Mouse (Mus musculus): ENCODE measurements around the gene Serpinb1c. TPM values are rescaled to one million over a fixed set of nuclear protein-coding genes. Genes with fewer than 3 reads are reported as not detected.
"Not testable (repeated sequence)": the region's sequence is repeated elsewhere in the genome, so short reads cannot be mapped to it uniquely, and the experiment has no call there.

Serpinb1c gene
- total RNA-seq (2014; rRNA removed) (0.28 TPM in 1 of 2 replicates, not detected in the other), polyA plus RNA-seq (2012; rRNA removed) (0.15 TPM in 1 of 2 replicates, not detected in the other)

DNA sequence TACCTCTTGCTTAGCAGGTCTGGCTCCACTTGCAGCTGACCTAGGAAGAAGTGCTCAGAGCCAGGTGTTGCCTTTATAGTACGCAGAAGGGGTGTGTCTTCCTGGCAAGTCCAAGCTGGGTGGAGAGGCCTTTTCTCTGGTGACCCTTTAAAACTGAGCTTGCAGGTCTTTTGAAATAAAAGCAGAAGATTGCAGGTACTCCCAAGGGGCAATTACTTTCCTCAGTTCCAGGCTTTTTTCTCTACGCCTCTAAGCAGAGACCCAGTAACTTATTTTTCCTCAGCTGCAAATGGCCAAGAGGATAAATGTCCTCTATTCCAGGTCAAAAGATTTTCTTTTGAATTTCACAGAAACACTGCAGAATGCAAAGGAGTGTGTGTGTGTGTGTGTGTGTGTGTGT is at the start of gene Serpinb1c:
TSS of gene Serpinb1c (minus strand) at position 101 of the 400 bp plus-strand sequence.
- Histone ChIP-seq H3K79me2 (ENCODE audit: control insufficient read depth, insufficient read depth, low read length) (no peaks in the 10 kb centered on the region), H3K4me3 (ENCODE audit: insufficient read depth, low read depth, low read length) (no peak within 1 kb of the TSS), H3K36me3 (ENCODE audit: control insufficient read depth, insufficient read depth, low read length) (no peaks in the 10 kb centered on the region), H3K27me3 (ENCODE audit: control insufficient read depth, insufficient read depth, low read length) (no peaks in the 10 kb centered on the region), H3K4me1 (ENCODE audit: control insufficient read depth, insufficient read depth, low read length) (no peaks in the 10 kb centered on the region; the same call in 1 of the 2 replicates), H3K27ac (replicated peaks; ENCODE audit: insufficient read depth, low read depth, low read length) (no peak within 1 kb of the TSS), H3K9ac (ENCODE audit: low read depth, low read length) (no peak within 1 kb of the TSS)
- WGBS, result 75% methylated on average over 2 of the region's 2 CpGs
- peak; percentile 22 for DNase-seq (ENCODE audit: extremely low read depth, low read depth, low spot score)
- TF ChIP-seq POLR2A (IDR thresholded peaks at IDR 0.05; ENCODE audit: extremely low read depth, insufficient read depth, low read length), result no peak
- TF ChIP-seq CTCF (IDR thresholded peaks at IDR 0.05; ENCODE audit: low read depth, low read length), result no peak

DNA sequence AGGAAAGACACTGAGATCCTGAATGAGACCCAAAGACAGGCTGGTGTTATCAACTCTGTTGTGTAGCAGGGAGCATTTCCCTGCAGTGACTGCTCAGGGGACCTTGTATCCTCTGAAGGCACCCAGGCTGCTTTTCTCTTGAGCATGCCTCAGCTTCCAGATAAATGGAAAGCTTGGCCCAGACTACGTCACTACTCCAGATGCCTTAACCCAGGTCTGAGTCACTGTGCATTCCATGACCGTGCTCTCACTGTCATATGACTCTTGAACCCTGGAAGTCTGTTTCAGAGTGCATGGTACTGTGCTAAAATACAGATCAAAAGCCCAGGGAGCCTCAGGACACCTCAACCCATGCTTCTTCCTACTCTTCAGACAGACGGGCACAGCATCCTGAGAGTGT is 41.2 kb upstream of the Serpinb1c start:
- not testable (repeated sequence) for DNase-seq (ENCODE audit: extremely low read depth, low read depth, low spot score); H3K4me1 ChIP-seq (ENCODE audit: control insufficient read depth, insufficient read depth, low read length); H3K27me3 ChIP-seq (ENCODE audit: control insufficient read depth, insufficient read depth, low read length); H3K27ac ChIP-seq (replicated peaks; ENCODE audit: insufficient read depth, low read depth, low read length); H3K4me3 ChIP-seq (ENCODE audit: insufficient read depth, low read depth, low read length); H3K9ac ChIP-seq (ENCODE audit: low read depth, low read length); H3K36me3 ChIP-seq (ENCODE audit: control insufficient read depth, insufficient read depth, low read length); H3K79me2 ChIP-seq (ENCODE audit: control insufficient read depth, insufficient read depth, low read length)
- WGBS, result 64% methylated on average over 3 of the region's 3 CpGs

DNA sequence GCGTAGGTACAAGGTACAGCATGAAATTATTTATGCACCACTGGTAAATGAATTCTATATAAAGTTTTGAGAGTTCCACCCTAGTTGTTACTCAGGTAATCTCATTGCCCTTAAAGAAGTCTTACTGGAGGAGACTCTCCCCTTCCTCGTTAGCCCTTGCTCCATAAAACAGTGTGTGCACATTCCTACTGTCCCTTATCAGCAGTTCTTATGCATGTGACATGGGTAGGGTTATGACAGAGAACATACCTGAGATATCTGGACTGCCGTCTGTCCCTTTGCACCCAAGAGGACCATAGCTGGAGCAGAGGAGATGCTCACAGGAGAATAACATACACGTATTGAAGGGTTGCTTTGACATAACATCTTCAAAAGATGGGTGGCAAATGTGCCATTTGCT is 40.3 kb upstream of the Serpinb1c start:
- H3K27ac ChIP-seq (replicated peaks; ENCODE audit: insufficient read depth, low read depth, low read length); H3K4me3 ChIP-seq (ENCODE audit: insufficient read depth, low read depth, low read length); H3K27me3 ChIP-seq (ENCODE audit: control insufficient read depth, insufficient read depth, low read length); H3K9ac ChIP-seq (ENCODE audit: low read depth, low read length); H3K36me3 ChIP-seq (ENCODE audit: control insufficient read depth, insufficient read depth, low read length); H3K4me1 ChIP-seq (ENCODE audit: control insufficient read depth, insufficient read depth, low read length); H3K79me2 ChIP-seq (ENCODE audit: control insufficient read depth, insufficient read depth, low read length); DNase-seq (ENCODE audit: extremely low read depth, low read depth, low spot score): not testable (repeated sequence)
- 77% methylated on average over 4 of the region's 4 CpGs for WGBS

DNA sequence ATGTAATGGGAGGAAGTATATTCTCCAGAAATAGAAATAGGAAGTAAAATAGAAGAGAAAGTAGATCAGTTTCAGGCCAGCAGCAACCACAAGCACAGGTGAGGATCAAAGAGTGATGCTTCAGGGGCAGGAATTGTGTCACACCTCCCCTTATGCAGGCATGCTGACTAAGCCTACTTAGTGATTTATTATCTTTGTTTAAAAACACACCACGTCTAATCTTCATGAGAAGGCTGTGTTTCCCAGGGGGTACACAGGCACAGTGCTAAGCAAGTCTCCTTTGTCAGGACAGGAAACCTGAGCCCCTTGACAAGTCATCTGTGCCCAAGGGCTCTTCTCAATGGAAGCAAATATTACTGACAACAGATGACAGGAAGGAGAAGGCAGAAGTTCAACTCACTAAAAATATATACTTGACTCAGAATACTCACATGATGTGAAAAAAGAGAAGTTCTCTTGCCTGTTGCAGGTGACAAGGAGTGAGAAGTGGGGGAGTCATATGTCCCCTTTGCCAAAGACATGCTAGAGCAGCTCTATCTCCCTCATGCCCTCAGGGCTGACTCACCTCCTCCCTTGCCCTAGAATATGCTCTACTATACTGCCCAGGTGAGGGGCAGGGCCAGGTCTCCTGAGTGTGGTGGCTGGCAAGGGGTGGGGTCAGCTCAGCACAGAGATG is 36.8 kb upstream of the Serpinb1c start:
- no peak overlapping the region for H3K27ac ChIP-seq (replicated peaks; ENCODE audit: insufficient read depth, low read depth, low read length)
- H3K4me1 ChIP-seq (ENCODE audit: control insufficient read depth, insufficient read depth, low read length), result no peaks in the 10 kb centered on the region
- H3K27me3 ChIP-seq (ENCODE audit: control insufficient read depth, insufficient read depth, low read length), result no peaks in the 10 kb centered on the region
- TF ChIP-seq POLR2A (IDR thresholded peaks at IDR 0.05; ENCODE audit: extremely low read depth, insufficient read depth, low read length), result no peak
- no peak for TF ChIP-seq CTCF (IDR thresholded peaks at IDR 0.05; ENCODE audit: low read depth, low read length)
- H3K79me2 ChIP-seq (ENCODE audit: control insufficient read depth, insufficient read depth, low read length), result no peaks in the 10 kb centered on the region
- H3K36me3 ChIP-seq (ENCODE audit: control insufficient read depth, insufficient read depth, low read length), result no peaks in the 10 kb centered on the region
- DNase-seq (ENCODE audit: extremely low read depth, low read depth, low spot score), result peak; percentile 10
- 44% methylated on average over 1 of the region's 1 CpGs for whole genome bisulfite sequencing
- no peak overlapping the region for H3K9ac ChIP-seq (ENCODE audit: low read depth, low read length)
- no peak overlapping the region for H3K4me3 ChIP-seq (ENCODE audit: insufficient read depth, low read depth, low read length)

DNA sequence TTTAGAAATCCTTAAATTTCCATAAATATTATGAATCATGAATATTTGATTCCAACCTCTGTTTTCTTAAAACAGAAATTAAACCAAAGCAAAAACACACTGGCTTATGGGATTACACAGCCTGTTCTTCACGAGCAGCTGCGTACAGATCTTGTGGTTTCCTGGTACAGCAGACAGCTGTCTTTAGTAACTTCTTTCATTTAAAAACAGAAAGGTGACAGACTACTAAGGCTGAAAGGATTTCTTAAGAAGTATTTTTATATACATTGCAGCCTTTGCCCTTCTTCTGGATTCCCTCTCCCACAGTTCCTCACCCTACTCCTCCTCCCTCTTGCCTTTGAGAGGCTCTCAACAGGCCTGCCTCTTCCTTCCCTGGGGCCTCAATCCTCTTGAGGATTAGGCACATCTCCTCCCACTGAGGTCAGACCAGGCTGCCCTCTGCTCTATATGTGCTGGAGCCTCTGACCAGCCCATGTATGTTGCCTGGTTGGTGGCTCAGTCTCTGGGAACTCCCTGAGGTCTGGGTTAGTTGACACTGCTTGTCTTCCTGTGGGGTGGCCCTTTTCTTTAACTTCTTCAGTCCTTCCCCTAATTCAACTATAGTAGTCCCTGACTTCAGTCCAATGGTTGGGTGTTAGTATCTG is 31.2 kb upstream of the Serpinb1c start:
- no peaks in the 10 kb centered on the region for H3K79me2 ChIP-seq (ENCODE audit: control insufficient read depth, insufficient read depth, low read length)
- no peak overlapping the region for H3K27ac ChIP-seq (replicated peaks; ENCODE audit: insufficient read depth, low read depth, low read length)
- H3K4me1 ChIP-seq (ENCODE audit: control insufficient read depth, insufficient read depth, low read length), result no peaks in the 10 kb centered on the region
- H3K36me3 ChIP-seq (ENCODE audit: control insufficient read depth, insufficient read depth, low read length), result no peaks in the 10 kb centered on the region
- WGBS, result 98% methylated on average over 2 of the region's 2 CpGs
- TF ChIP-seq CTCF (IDR thresholded peaks at IDR 0.05; ENCODE audit: low read depth, low read length), result no peak
- no peak for TF ChIP-seq POLR2A (IDR thresholded peaks at IDR 0.05; ENCODE audit: extremely low read depth, insufficient read depth, low read length)
- DNase-seq (ENCODE audit: extremely low read depth, low read depth, low spot score), result no peak
- H3K9ac ChIP-seq (ENCODE audit: low read depth, low read length), result no peak overlapping the region
- no peaks in the 10 kb centered on the region for H3K27me3 ChIP-seq (ENCODE audit: control insufficient read depth, insufficient read depth, low read length)
- H3K4me3 ChIP-seq (ENCODE audit: insufficient read depth, low read depth, low read length), result no peak overlapping the region

DNA sequence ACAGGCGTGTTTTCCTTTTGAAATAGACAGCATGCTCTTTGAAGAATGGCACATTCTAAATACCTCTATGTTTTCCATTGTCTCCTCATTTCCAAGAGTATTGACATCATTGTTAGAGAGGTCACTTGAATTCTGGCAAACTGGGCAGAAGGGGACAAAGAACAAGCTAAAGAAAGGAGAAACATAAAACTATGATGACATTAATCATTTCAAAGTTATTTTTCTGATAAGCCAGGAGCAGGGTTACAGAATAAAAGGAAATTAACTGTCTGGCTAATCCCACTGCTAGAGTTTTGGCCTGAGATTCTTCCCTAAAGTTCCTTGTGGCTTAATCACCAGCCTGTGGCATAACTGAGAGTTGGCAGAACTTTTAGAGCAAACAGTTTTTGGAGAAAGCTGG is 29.2 kb upstream of the Serpinb1c start:
- Histone ChIP-seq H3K27me3 (ENCODE audit: control insufficient read depth, insufficient read depth, low read length) (no peaks in the 10 kb centered on the region), H3K9ac (ENCODE audit: low read depth, low read length) (no peak overlapping the region), H3K79me2 (ENCODE audit: control insufficient read depth, insufficient read depth, low read length) (no peaks in the 10 kb centered on the region), H3K36me3 (ENCODE audit: control insufficient read depth, insufficient read depth, low read length) (no peaks in the 10 kb centered on the region), H3K27ac (replicated peaks; ENCODE audit: insufficient read depth, low read depth, low read length) (no peak overlapping the region), H3K4me3 (ENCODE audit: insufficient read depth, low read depth, low read length) (no peak overlapping the region), H3K4me1 (ENCODE audit: control insufficient read depth, insufficient read depth, low read length) (no peaks in the 10 kb centered on the region)
- no peak for DNase-seq (ENCODE audit: extremely low read depth, low read depth, low spot score)
- no peak for TF ChIP-seq CTCF (IDR thresholded peaks at IDR 0.05; ENCODE audit: low read depth, low read length)
- no peak for TF ChIP-seq POLR2A (IDR thresholded peaks at IDR 0.05; ENCODE audit: extremely low read depth, insufficient read depth, low read length)
- 72% methylated on average over 1 of the region's 1 CpGs for WGBS
